Mouse (Mus musculus): ENCODE data around the gene Otulinl.

GRCm38 (mm10) chr15:27613255-27613654 is 68.1 kb downstream of the Otulinl start:
- no peak for TF ChIP-seq FLI1 (IDR thresholded peaks at IDR 0.05; ENCODE audit: low read length)
- no peak for TF ChIP-seq GATA1 (IDR thresholded peaks at IDR 0.05; ENCODE audit: borderline replicate concordance, low read length)
